Mouse (Mus musculus): ENCODE measurements around the gene Vti1a.

DNA sequence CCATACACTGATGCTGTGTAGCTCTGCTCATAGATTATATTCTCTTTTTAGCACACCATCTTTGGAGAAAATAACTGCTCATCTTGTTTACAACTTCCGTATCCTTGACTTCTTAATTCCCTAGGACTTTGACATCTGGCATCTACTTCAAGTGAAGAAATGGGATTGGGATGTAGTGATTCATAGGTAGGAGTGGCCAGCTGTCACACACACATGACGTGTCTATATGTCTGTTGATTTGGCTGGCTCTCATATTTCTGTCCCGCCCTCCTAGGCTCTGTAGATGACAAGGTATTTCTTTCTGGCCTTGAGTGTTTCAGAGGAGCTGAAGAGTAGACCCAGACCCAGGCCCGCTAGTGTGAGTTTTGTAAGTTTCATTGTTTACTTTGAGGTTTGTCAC lies 197.8 kb downstream of the Vti1a start:
- no peak for TF ChIP-seq CTCF (IDR thresholded peaks at IDR 0.05; ENCODE audit: low read depth, low read length)
- no peak for TF ChIP-seq TAL1 (conservative IDR thresholded peaks at IDR 0.05; ENCODE audit: low read depth, low read length)
